Mouse (Mus musculus) erythroblast, adult 5-6 weeks (primary cell): ENCODE measurements at regions not wholly inside any gene's neighbourhood (a gene's known extent, or its start where the extent isn't known, plus 50 kb on each side); places are given as distances from the start of the nearest gene placed in this dataset.
"Not testable (repeated sequence)": the region's sequence is repeated elsewhere in the genome, so short reads cannot be mapped to it uniquely, and the experiment has no call there.

Experiments
- ATAC-seq: replicated peaks from 2 replicates; pipeline ENCODE4 v1.8.0; 2016; ENCODE audit warnings: moderate number of reproducible peaks, mild to moderate bottlenecking, moderate TSS enrichment, inconsistent platforms; ENCODE audit not compliant: poor library complexity, low FRiP score, severe bottlenecking

DNA sequence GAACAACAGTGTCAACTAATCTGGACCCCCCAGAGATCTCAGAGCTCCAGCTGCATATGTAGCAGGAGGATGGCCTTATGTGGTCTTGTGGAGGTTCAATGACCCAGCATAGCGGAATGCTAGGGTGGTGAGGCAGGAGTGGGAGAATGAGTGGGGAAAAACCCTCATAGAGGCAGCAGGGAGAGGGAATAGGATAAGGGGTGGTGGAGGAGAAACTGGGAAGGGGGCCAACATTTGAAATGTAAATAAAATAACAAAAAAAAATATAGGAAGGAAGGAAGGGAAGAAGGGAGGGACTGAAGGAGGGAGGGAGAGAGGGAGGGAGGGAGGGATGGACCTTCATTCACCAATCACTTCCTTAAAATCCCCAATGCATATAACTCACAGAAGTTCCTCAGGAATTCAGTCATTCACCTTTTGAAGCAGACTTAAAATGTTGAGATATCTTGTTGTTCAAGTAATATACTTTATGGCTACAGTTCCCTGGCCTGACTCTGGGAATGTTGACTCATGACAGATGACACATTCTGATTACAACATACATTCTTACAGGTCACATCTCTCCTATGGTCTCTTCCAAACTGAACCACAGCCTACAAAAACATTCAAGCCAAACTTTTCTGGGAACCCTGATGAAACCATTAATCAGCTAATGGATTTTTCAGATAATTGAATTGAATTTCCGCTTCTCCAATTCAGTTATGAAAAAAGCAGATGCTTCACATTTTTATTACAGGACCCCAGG is 471.3 kb upstream of the Htr2a start:
- ATAC-seq = no peak

DNA sequence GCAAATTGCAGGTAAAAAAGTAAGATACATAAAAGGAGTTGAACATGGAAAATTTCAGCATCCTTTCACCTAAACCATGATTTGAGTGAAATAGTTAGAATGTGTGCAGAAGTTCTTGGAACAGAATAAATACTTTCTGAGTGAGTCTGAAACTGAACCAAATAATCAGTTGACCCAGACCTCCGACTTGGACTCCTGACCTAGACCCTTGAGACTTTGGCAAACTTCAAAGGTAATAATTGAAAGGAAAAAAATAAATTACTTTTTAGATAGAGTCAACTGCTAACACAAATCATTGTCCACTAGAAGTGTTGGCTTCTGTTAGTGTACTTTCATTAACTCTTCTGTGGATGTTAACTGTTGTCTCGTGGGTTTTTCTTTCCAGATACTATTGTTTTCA is 460.6 kb upstream of the Htr2a start:
- no peak for ATAC-seq

DNA sequence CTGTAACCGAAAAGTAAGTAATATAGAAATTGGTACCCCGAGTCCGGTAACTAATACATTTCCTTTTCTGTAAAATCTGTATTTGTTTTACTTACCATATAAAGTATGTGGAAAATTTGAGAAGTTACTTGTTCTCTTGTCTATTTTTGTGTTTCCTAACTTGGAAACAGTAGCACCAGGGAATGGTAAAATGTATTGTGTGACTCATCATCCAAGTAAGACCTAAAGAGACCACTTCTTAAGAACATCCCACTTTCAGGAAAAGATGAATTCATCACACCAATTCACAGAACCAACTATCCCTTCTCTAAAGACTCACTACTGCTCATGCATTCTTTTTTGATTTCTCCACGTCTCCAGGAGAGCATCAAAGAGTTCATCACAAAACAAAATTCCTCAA is 457.6 kb upstream of the Htr2a start:
- ATAC-seq = no peak

DNA sequence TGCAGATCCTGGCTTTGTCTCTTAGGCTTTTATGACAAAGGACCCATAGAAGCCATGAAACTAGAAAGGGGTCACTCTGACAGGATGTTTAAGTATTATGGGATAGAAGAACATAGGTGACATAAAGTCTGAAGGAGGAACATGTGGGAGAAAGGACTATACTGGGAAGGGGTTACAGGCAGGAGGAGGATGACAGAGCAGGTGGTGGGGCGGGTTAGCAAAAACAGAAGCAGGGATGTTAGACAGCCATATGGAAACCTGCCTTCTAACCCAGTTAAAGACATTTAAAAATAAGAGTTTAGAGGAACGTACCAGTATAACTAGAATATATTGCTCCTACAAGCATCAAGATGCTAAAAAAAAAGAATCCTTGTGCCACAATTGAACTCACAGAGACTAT is 438.9 kb upstream of the Htr2a start:
- no peak for ATAC-seq

DNA sequence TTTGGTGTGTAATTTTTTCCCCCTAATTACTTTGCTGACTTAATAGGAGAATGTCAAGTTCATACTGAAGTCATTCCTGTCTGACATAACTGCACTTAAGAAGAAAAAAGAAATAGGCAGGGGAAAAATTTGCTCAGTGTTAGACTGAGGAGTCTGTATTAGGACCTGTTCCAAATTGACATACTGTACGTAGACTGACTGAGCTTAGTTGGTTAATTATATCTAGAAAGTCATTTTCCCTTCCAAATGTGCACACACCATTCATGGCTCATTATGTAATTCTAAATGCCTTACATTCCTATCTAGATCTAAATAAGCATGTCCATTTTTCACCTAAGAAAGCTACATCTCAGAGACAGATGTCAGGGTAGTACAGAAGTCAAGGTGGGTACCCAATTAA is 435.6 kb upstream of the Htr2a start:
- no peak for ATAC-seq

DNA sequence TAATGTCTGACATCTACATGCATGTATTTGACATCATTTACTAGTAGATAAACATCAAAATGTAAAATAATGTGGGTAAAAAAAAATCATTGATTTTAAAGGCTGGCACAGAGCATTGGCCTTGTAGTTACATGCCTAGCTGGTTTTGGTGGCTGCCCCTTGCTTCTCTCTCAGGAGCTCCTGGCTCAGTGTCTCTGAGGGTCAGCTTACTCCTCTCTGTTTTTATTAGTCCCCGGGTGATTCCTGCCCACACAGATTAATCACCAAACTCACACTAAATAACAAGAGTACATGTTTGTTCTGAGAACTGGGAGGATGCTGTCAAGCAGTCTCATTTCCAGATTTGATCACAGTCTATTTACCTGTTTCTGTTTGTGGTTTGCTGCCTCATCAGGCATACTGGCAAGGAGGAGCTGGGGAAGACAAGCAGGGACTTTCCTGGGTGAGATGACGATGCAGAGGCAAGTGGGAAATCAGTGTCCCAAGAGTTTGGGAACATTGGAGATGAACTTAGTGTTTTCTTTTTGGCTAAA is 422.7 kb upstream of the Htr2a start:
- no peak for ATAC-seq

DNA sequence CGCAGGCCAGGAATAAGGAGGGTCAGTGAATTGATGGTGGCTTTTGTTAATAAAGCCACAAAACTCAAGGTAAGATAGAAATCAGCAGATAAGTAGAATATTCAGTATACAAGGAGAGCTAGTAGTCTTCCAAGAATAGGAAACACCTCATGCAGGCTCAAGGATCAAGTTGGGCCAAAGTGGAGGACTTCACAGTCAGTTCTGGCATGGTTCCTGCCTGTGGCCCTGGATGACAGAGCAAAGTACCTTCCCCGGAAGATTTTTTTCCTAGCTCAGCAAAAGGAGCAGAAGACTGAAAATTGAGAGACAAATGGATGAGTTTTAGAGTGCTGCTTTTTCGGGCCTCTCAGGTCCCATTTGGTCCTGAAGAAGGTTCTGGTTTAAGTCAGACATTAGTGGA is 420.9 kb upstream of the Htr2a start:
- ATAC-seq = no peak

DNA sequence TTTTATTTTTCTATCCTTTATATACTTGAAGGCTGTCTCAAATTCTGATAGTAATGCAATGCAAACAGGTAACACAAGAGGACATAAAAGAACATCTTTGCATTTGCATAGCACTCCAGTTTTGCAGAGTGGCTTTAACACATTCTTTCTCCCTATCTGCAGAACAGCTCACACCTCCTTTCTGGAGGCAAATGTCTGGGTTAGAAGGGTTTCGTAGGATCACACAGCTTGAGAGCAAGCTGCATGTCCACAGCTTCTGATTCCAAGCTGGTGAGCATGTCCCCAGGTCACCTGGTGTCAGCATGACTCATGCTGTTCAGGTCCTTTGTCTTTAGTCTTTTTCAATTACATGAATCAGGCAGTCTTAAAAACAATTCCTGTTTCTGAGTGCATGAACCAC is 418.5 kb upstream of the Htr2a start:
- no peak for ATAC-seq

DNA sequence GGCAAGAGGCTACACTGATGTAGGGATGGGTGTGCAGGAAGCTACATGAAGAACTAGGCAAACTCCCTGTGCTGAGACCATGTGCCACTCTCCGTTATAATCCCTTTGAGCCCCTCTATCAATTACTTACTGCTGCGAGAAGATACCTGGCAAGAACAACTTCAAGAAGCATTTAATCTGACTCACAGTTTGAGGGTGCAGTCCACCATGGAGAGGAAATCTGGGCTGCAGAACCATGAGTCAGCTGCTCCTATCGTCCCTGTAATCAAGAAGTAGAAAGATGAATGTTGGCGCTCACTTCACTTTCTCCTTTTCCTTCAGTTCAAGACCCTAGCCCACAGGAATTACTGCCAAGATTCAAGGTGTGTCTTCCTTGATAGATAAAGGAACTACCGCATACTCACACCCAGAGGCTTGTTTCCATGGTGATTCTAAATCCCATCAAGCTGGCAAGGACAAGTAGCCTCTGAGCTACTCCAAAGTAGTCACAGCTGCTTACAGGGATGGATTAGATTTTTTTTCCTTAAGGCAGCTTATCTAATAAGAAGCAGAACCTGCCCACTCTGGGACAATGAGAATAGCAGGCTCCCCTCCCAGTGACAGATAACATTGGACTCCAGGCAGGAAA is 411.0 kb upstream of the Htr2a start:
- no peak for ATAC-seq

DNA sequence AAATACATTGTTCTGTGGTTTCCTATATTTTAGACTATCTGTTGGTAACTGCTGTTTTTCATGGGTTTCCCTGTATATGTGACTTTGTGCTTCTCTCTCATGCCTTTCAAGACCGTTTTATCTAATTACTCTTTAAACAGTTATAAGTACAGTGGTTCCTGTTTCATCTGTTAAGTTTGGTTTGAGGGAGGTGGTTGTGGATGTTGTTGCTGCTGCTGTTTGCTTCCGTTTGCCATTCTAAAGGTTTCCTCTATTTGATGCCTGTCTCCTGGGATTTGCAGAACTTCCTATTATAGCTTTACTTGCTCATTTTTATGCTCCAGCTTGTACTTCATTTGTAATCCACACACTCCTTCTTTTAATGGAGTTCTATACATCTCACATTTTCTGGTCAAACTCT is 400.4 kb upstream of the Htr2a start:
- no peak for ATAC-seq

DNA sequence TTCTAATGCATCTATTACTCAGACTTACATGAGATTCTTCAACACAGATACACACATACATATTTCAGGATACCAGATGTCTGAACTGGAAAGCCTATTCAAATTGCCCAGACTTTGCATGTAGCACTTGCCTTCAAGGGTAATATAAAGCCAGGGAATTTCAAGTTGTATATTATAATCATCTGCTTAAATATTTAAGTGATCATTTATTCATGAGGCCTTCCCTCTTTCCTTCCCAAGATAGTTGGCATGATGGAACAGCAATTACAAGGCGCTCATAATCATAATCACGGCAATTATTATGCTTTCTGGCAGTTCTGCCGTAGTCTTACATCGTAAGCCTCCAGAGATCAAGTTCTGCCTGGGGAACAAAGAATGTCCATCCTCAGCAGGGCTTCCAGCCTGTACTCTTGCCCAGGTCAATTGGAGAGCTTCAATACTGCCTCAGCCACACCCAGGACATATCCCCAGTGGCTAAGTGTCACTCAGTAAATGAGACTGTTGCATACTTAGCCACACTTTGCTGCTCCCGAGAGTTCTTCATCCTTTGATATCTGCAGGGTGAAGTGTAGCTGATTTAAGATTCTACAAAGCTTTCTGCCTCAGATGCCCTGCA is 391.3 kb upstream of the Htr2a start:
- ATAC-seq = no peak

DNA sequence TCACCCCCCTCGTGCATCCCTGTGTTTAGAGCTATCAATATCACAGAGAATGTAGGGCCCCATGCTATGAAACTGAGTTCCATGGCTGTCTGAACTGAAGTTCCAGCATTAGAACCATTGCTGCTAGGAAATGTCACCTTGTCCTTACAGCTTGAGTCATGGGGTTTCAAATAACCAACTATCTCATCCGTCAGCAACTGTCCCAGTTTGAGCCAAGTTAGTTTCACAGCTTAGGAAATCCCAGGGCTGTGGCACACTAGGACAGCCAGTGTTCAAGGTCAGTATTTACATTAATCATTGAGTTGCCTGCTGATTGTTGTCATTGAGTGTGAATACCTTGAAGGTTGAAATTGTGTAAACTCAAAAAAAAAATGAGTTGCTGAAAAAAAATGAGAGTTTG is 390.6 kb upstream of the Htr2a start:
- no peak for ATAC-seq

DNA sequence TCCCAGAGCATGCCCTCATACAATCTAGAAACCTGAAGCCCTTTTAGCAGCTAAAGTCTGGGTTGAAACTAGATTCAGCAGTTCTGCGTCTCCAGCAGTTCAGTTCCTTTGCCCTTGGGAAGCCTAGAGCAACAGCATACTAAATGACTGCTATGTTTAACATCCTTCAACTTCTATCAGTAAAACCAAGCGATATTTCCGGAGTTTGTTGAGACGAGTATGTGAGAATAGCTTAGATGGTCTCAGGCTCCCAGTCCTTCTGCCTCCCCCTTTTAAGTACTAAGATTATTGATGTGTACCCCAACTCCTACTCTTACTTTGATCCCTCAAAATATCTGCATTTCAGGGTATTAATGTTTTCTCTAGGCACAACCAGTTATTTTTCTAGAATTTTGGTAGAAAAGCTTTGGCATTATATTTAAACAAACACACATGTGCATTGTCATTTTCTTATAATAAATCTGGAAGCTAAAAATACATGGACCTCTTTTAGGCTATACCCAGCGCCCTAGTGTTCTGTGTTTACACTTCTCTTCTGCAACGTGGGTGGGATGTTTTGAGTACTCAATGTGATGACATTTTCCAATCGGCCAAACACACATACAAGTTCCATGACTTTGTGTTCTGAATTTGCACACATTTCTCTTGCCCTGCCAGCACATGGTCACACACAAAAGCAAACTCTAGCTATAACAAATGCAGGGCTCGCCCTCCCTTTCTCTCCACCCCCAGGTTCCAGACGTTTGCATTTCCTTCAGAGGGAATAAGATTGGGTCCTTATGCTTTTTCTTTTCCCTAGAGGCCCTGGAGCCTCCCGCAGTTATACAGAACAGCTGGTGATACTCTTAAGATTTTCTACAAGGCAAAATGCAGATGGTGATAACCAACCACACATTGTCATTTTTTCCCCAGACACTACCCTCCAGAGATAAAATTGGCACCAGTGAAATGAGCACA is 388.2 kb upstream of the Htr2a start:
- ATAC-seq = no peak

DNA sequence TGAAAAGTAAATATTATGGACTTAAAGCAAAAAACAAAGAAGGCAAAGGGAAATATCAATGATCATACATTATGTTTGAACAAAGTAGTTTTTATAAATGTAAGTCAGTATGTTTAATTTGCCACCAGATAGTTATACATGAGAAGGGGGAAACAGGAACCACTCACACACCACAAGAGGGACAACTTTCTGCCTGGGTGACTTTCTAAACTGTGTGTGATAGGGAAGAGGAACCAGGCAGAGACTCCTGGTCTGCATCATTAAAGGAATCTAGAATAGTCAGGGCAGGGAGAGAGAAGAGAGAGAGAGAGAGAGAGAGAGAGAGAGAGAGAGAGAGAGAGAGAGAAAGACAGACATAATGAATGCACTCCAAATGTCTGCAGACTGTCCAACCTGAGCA is 385.6 kb upstream of the Htr2a start:
- ATAC-seq = no peak

DNA sequence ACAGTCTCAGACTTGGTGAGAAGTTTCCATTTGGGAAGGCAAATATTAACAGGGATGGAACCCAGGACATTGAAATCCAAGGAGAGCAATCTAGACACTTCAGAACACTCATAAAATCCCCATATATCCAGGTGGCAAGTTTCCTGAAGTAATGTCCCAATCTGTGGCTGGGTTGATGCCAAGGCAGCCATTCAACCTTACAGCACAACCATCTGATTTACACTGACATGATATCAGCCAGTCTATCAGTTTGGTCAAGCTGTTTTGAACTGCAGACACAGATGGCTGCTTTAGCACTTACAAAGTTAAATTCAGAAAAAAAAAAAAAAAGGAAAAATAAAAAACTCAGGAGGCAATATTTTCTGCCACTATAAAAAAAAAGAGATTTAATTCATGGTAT is 381.2 kb upstream of the Htr2a start:
- no peak for ATAC-seq

DNA sequence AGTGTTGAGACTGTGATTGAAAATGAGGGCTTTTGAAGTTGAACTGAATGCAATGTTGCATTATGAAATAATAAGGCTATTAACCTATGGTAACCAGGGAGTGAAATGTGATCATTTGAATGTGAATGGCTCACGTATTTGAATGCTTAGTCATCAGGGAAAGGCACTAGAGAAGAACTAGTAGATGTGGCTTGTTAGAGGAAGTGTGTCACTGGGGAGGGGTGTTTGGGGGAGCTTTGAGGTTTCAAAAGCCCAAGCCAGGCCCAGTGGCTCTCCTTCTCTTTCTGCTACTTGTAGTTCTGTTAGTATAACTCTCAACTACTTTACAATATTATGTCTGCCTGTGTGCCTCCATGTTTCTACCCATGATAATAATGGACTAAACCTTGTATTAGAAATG is 373.6 kb upstream of the Htr2a start:
- ATAC-seq = no peak

DNA sequence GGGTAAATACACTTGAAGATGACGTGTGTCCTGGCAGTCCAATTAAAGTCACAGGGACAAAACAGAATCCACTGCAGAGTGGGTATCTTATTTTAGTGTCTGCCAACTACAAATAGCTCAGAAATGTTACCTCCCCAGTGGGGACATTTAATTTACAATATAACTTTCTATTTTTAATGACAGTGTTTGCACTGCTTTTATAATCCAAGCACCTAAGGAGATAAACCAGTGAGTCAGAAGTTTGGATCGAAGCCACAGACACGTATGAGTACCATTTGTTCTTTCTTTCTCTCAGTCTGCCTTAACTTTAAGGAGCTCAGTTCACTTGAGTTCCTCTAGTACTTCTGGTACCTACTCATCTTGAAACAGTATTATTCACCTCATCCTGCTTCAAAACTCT is 346.1 kb upstream of the Htr2a start:
- no peak for ATAC-seq

DNA sequence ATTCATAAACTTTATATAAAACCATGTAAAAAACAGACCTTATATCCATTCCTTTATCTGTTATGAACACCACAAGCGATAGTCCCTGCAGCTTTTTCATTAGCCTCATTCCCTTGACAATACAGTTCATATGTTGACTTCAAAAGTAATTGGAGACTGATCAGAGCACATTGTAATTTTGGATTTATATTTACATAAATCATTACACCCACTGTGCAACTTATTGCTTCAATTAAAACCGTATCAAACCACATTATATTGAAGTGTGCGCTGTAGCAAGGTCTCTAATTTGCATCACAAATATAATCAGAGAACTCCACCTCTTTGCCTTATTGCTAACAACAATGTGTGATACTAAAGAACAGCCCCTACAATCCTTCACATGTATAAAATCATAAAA is 336.2 kb upstream of the Htr2a start:
- no peak for ATAC-seq

DNA sequence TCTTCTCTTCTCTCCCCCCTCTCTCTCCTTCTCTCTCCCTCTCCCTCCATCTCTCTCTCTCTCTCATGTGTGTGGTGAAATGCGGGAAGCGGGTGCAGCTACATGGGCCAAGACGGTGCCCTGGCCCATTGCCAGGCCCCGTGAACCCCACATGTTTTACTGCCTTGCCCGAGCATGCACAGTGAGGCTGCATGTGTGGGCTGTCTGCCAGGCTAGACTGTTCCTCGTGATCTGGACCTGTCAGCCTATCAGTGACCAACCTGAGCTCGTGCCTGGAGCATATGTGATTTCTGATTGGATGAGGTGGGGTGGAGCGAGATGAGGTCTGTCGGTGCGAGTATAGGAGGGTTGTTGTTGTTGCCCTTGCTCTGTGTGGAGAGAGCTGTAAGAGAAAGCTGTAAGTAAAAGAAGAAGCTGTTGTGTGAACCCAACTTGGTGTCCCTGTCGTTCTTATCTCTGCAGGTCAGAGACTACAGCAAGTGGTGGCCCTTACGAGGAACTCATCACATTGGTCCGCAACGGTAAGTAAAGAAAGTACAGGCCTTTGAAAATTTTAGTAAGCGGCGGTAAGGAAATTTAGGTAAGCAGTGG is 333.8 kb upstream of the Htr2a start:
- ATAC-seq = no peak

DNA sequence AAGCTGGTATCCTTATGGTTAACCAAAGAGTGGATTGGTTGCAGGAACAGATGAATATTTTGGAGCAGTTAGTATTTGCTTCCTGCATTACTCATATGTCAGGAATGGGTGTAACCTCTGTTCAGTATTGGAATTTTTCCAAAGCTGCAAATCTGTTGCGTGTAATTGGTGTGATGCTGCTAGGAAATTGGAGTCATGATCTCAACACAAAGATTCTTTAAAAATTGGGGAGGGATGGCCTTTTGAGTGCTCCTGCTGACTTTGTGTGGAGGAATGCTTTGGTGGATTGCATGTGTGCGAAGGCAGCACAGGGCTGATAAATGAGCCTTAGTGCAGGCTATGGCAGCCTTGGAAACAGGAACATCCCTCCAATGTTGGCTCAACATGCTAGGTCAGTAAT is 331.2 kb upstream of the Htr2a start:
- not testable (repeated sequence) for ATAC-seq
